Mouse (Mus musculus) T-helper 17 cell (primary cell): Measurements from ENCODE around the gene Ano1.

Experiments
- in situ Hi-C, 2 experiments: fragments of 300-600 bp; cut with MboI, MseI; formaldehyde crosslinking; loops; 1 replicate in 1 of 2; 2 replicates in 1 of 2; pipeline ENCODE4 v1.15.1; 2025; ENCODE audit warnings: high pct_unique_total_duplicates in 2 of 2

Ano1 gene

GRCm38 (mm10) chr7:144545231-144545630, 206.5 kb downstream of the Ano1 start:
- in situ Hi-C loops: no loop called here

- in situ Hi-C loops: no loop called here
These were observed 210.4 kb downstream of the Ano1 start for GRCm38 (mm10) chr7:144541351-144541750.

DNA sequence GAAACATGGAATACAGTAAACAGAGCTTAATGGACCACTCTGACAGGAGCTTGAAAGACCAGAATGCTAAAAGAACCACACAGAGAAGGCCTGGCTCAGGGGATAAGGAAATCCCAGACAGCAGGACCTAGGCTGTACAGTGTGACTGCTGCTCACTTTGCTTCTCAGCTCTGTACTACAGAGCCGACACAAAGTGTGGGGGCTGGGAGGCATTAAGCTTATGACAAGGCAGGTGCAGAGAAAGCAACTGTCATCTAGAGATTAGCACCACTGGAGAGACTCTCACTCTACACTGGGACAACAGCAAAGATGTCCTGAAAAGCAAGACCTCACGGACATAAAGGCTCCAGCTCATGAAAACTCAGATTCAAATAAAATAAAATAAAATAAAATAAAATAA, 212.6 kb downstream of the Ano1 start:
- in situ Hi-C loops: no loop called here
